ENCODE assay signal across 41 mouse cellular contexts in genomic region chr17:36849992-36850391, GRCm38 (mm10). TPM values are rescaled to one million over a fixed set of nuclear protein-coding genes. Genes with fewer than 3 reads are reported as not detected.
DNase-seq lines count a peak whose midpoint lies in the region; ATAC-seq and TF ChIP-seq lines count a peak whose summit lies in the region.
"Had no signal": no experiment of that assay in that cellular context is flagged by ENCODE, and none has a peak within 500 bp of the region (broad histone marks: within the 10 kb centered on the region; RNA-seq: fewer than 3 reads in every experiment).

No protein-coding gene starts in this region.

- WGBS in stomach, embryonic 14.5 days, result 79% methylated on average over 2 of the region's 2 CpGs

- DNase-seq in lung, adult 18-20 months, result peak; percentile 38 to 64
- no peak for DNase-seq in lung, postnatal 14 days
- no peak for DNase-seq in testis, postnatal 10 days (ENCODE audit: low spot score)
- no peak for DNase-seq in spleen, postnatal 4 days (ENCODE audit: low spot score in 2 of 2)
- DNase-seq in left cerebral cortex, postnatal 36 days (ENCODE audit: low spot score in 2 of 2), result no peak
- no peak for DNase-seq in adrenal gland, adult 8-10 months
- DNase-seq: adrenal gland, postnatal 10 days; cerebellum, adult 11 months; cerebellum, adult 9-10 months; gastrocnemius, postnatal 25 days; heart, adult 11 months; heart, postnatal 36 days; kidney, adult 18-20 months; kidney, postnatal 36 days; layer of hippocampus, postnatal 36 days; right cerebral cortex, adult 18-20 months; spleen, adult 18-20 months; thymus, adult 2 months; thymus, postnatal 36 days had no signal

- TF ChIP-seq POLR2A in testis, adult 2 months (IDR thresholded peaks at IDR 0.05; ENCODE audit: control insufficient read depth, low read depth, low read length), result no peak

- no peaks in the 10 kb centered on the region for H3K36me3 ChIP-seq in testis, adult 2 months (ENCODE audit: control insufficient read depth, insufficient read depth, low read length)
- peaks cover 13% of the 10 kb centered on the region; the same call in 1 of the 2 replicates for H3K36me3 ChIP-seq in stomach, embryonic 14.5 days (ENCODE audit: control insufficient read depth, insufficient read depth, low read length)

- H3K27me3 ChIP-seq in testis, adult 2 months (ENCODE audit: control insufficient read depth, insufficient read depth, low read length), result no peaks in the 10 kb centered on the region
- no peaks in the 10 kb centered on the region for H3K27me3 ChIP-seq in stomach, embryonic 14.5 days (ENCODE audit: control insufficient read depth, insufficient read depth, low read length)
- H3K27me3 ChIP-seq: CH12.LX; hindbrain, embryonic 12.5 days; kidney, embryonic 15.5 days; limb, embryonic 15.5 days; lung, embryonic 15.5 days had no signal

- H3K4me2 ChIP-seq in stomach, embryonic 14.5 days (replicated peaks; ENCODE audit: low read depth, low read length), result no peak overlapping the region
- H3K4me2 ChIP-seq: heart, embryonic 11.5 days; hindbrain, embryonic 12.5 days; kidney, embryonic 15.5 days; limb, embryonic 15.5 days; lung, embryonic 15.5 days had no signal

- TF ChIP-seq CTCF in testis, adult 2 months (IDR thresholded peaks at IDR 0.05; ENCODE audit: control insufficient read depth, insufficient read depth, insufficient replicate concordance, low read depth, low read length), result no peak

- no peaks in the 10 kb centered on the region; the same call in 1 of the 2 replicates for H3K4me1 ChIP-seq in testis, adult 2 months (ENCODE audit: control insufficient read depth, insufficient read depth, low read length)
- no peaks in the 10 kb centered on the region for H3K4me1 ChIP-seq in stomach, embryonic 14.5 days (ENCODE audit: control insufficient read depth, insufficient read depth, low read length)
- H3K4me1 ChIP-seq: hindbrain, embryonic 12.5 days; kidney, embryonic 15.5 days; limb, embryonic 10.5 days; limb, embryonic 15.5 days had no signal

- H3K4me3 ChIP-seq in testis, adult 2 months (ENCODE audit: control insufficient read depth, low read depth, low read length), result no peak overlapping the region
- H3K4me3 ChIP-seq in stomach, embryonic 14.5 days (ENCODE audit: low read depth, low read length), result no peak overlapping the region
- H3K4me3 ChIP-seq: hindbrain, embryonic 12.5 days; kidney, embryonic 15.5 days; limb, embryonic 10.5 days; limb, embryonic 15.5 days; lung, embryonic 15.5 days had no signal

- no peaks in the 10 kb centered on the region for H3K9me3 ChIP-seq in stomach, embryonic 14.5 days (ENCODE audit: control insufficient read depth, low read depth, low read length)
- H3K9me3 ChIP-seq: hindbrain, embryonic 12.5 days; kidney, embryonic 15.5 days; limb, embryonic 10.5 days; limb, embryonic 15.5 days; lung, embryonic 15.5 days had no signal

- intact Hi-C loops in left cerebral cortex, postnatal 36 days (cut with DNase I), result no loop called here

- ATAC-seq in stomach, embryonic 14.5 days (ENCODE audit: insufficient number of reproducible peaks, insufficient read depth, low FRiP score, low read depth), result peak; percentile 21; the same call in 1 of the 2 replicates
- ATAC-seq: activated CD4-positive, CD25-positive, alpha-beta regulatory T cell, adult 4 months; forebrain, embryonic 14.5 days; hindbrain, postnatal 0 days; midbrain, embryonic 16.5 days had no signal

- H3K27ac ChIP-seq in testis, adult 2 months (ENCODE audit: control insufficient read depth, insufficient read depth, low read depth, low read length), result peak overlapping the region; percentile 27; the same call in 1 of the 2 replicates
- no peak overlapping the region for H3K27ac ChIP-seq in stomach, embryonic 14.5 days (ENCODE audit: low read length)
- H3K27ac ChIP-seq: hindbrain, embryonic 12.5 days; hindbrain, postnatal 0 days; kidney, embryonic 15.5 days; limb, embryonic 10.5 days; limb, embryonic 15.5 days; liver, embryonic 14.5 days; lung, embryonic 15.5 days had no signal

- H3K9ac ChIP-seq in stomach, embryonic 14.5 days (replicated peaks; ENCODE audit: low read depth, low read length), result no peak overlapping the region
- H3K9ac ChIP-seq: hindbrain, embryonic 12.5 days; kidney, embryonic 15.5 days; limb, embryonic 15.5 days; liver, embryonic 14.5 days; lung, embryonic 15.5 days had no signal

RNA-seq across cellular contexts. Expression of gene Trim26, which starts 13.1 kb away (rescaled TPM):
- polyA plus RNA-seq in testis, adult 2 months (2012; rRNA removed), result 18.5 and 22.0 TPM in 2 replicates
- 38.0 and 42.7 TPM in 2 replicates for polyA plus RNA-seq in stomach, embryonic 14.5 days (2014; fragmentation: Nextera tagmentation; extraction: Ambion mirVana)
- 10 to 100 TPM; 18.1 to 20.4 TPM for total RNA-seq in left cerebral cortex, postnatal 36 days (2021)
- total RNA-seq in adrenal gland, adult 8-10 months (2022), result 10 to 100 TPM; 60.6 to 88.8 (median 74.4) TPM

RNA-seq across cellular contexts. Expression of gene Trim15, which starts 17.0 kb away (rescaled TPM):
- polyA plus RNA-seq in testis, adult 2 months (2012; rRNA removed), result not detected in 2 replicates
- polyA plus RNA-seq in stomach, embryonic 14.5 days (2014; fragmentation: Nextera tagmentation; extraction: Ambion mirVana), result 0.13 and 0.74 TPM in 2 replicates
- not detected for total RNA-seq in left cerebral cortex, postnatal 36 days (2021)
- under 1 TPM in 1 of 4 experiments, not detected in 3; 0.24 TPM for total RNA-seq in adrenal gland, adult 8-10 months (2022)
- total RNA-seq: adrenal gland, postnatal 10 days; CH12.LX; ES-E14; gastrocnemius, adult 18-20 months; gastrocnemius, postnatal 25 days; heart, postnatal 36 days; hindbrain, postnatal 0 days; layer of hippocampus, adult 8-10 months; layer of hippocampus, postnatal 36 days; neutrophil, adult 5-6 weeks had no signal
- polyA plus RNA-seq: activated CD4-positive, CD25-positive, alpha-beta regulatory T cell, adult 4 months had no signal

RNA-seq across cellular contexts. Expression of gene Trim10, which starts 19.4 kb away (rescaled TPM):
- 0.04 TPM in 1 of 2 replicates, not detected in the other for polyA plus RNA-seq in testis, adult 2 months (2012; rRNA removed)
- polyA plus RNA-seq in stomach, embryonic 14.5 days (2014; fragmentation: Nextera tagmentation; extraction: Ambion mirVana), result 1.5 and 2.0 TPM in 2 replicates
- not detected for total RNA-seq in left cerebral cortex, postnatal 36 days (2021)
- total RNA-seq in adrenal gland, adult 8-10 months (2022), result under 1 TPM in 1 of 4 experiments, not detected in 3; 0.17 TPM
- total RNA-seq: CH12.LX; ES-E14; gastrocnemius, adult 18-20 months; hindbrain, postnatal 0 days; layer of hippocampus, adult 8-10 months; layer of hippocampus, postnatal 36 days had no signal
- polyA plus RNA-seq: C2C12; thymus, adult 2 months had no signal

RNA-seq across cellular contexts. Expression of gene H2-M10.6, which starts 38.0 kb away (rescaled TPM):
- polyA plus RNA-seq in testis, adult 2 months (2012; rRNA removed), result not detected in 2 replicates
- polyA plus RNA-seq in stomach, embryonic 14.5 days (2014; fragmentation: Nextera tagmentation; extraction: Ambion mirVana), result not detected in 2 replicates
- total RNA-seq in left cerebral cortex, postnatal 36 days (2021), result not detected
- not detected for total RNA-seq in adrenal gland, adult 8-10 months (2022)
- total RNA-seq: adrenal gland, postnatal 10 days; CH12.LX; ES-E14; gastrocnemius, adult 18-20 months; gastrocnemius, postnatal 25 days; heart, postnatal 36 days; hindbrain, postnatal 0 days; layer of hippocampus, adult 8-10 months; layer of hippocampus, postnatal 36 days; neutrophil, adult 5-6 weeks had no signal
- polyA plus RNA-seq: activated CD4-positive, CD25-positive, alpha-beta regulatory T cell, adult 4 months; C2C12; embryonic facial prominence, embryonic 11.5 days; forebrain, embryonic 14.5 days; heart, embryonic 11.5 days; heart, embryonic 16.5 days; hindbrain, embryonic 12.5 days; hindbrain, postnatal 0 days; kidney, embryonic 15.5 days; limb, embryonic 10.5 days; limb, embryonic 15.5 days; liver, embryonic 14.5 days; lung, embryonic 15.5 days; midbrain, embryonic 16.5 days; neural tube, embryonic 11.5 days; thymus, adult 2 months had no signal

RNA-seq across cellular contexts. Expression of gene Trim40, which starts 39.9 kb away (rescaled TPM):
- not detected in 2 replicates for polyA plus RNA-seq in testis, adult 2 months (2012; rRNA removed)
- polyA plus RNA-seq in stomach, embryonic 14.5 days (2014; fragmentation: Nextera tagmentation; extraction: Ambion mirVana), result not detected in 2 replicates
- not detected for total RNA-seq in left cerebral cortex, postnatal 36 days (2021)
- 1 to 10 TPM in 3 of 4 experiments, under 1 TPM in 1; 0.42 to 6.1 (median 3.3) TPM for total RNA-seq in adrenal gland, adult 8-10 months (2022)
- total RNA-seq: adrenal gland, postnatal 10 days; CH12.LX; gastrocnemius, adult 18-20 months; gastrocnemius, postnatal 25 days; heart, postnatal 36 days; hindbrain, postnatal 0 days; layer of hippocampus, postnatal 36 days; neutrophil, adult 5-6 weeks had no signal
- polyA plus RNA-seq: activated CD4-positive, CD25-positive, alpha-beta regulatory T cell, adult 4 months; C2C12; embryonic facial prominence, embryonic 11.5 days; forebrain, embryonic 14.5 days; heart, embryonic 11.5 days; hindbrain, embryonic 12.5 days; hindbrain, postnatal 0 days; kidney, embryonic 15.5 days; limb, embryonic 10.5 days; limb, embryonic 15.5 days; liver, embryonic 14.5 days; lung, embryonic 15.5 days; midbrain, embryonic 16.5 days; neural tube, embryonic 11.5 days had no signal

Comparison
In these comparisons a context has a peak if more than half of its experiments do, and no peak if none do; other contexts are left out.
1. DNase-seq: peak in lung, adult 18-20 months (2 of 2); none in lung, postnatal 14 days (single experiment), testis, postnatal 10 days (single experiment), spleen, postnatal 4 days (0 of 2), left cerebral cortex, postnatal 36 days (0 of 2) and adrenal gland, adult 8-10 months (single experiment).